In genomic region chr12:102210801-102211200, GRCm38 (mm10) we compare ENCODE assay signal across 20 mouse cellular contexts.
DNase-seq lines count a peak whose midpoint lies in the region; ATAC-seq and TF ChIP-seq lines count a peak whose summit lies in the region.
"Had no signal": no experiment of that assay in that cellular context is flagged by ENCODE, and none has a peak within 500 bp of the region (broad histone marks: within the 10 kb centered on the region; RNA-seq: fewer than 3 reads in every experiment).

No protein-coding gene starts in this region.

- ATAC-seq in frontal cortex, adult (ENCODE audit: low TSS enrichment): no peak
- ATAC-seq: forebrain, embryonic 14.5 days; forebrain, embryonic 16.5 days had no signal

- no peak overlapping the region for H3K4me3 ChIP-seq in layer of hippocampus, adult 2 months
- H3K4me3 ChIP-seq: embryonic facial prominence, embryonic 13.5 days; embryonic facial prominence, embryonic 15.5 days; erythroblast, embryonic 14.5 days; forebrain, embryonic 10.5 days; forebrain, embryonic 12.5 days had no signal

- peak overlapping the region; percentile 8; the same call in 1 of the 2 replicates for H3K27ac ChIP-seq in layer of hippocampus, adult 2 months
- H3K27ac ChIP-seq: embryonic facial prominence, embryonic 13.5 days; embryonic facial prominence, embryonic 15.5 days; forebrain, embryonic 10.5 days; forebrain, embryonic 12.5 days had no signal

- no peak for DNase-seq in layer of hippocampus, adult 2 months (ENCODE audit: low spot score in 2 of 2)
- no peak for DNase-seq in layer of hippocampus, postnatal 25 days (ENCODE audit: extremely low spot score in 1 of 2, low spot score in 1 of 2)
- peak; percentile 73 for DNase-seq in retina, postnatal 1 day
- DNase-seq in retina, postnatal 7 days (ENCODE audit: low read depth, low spot score): peak; percentile 65
- DNase-seq: adrenal gland, adult 2 months; adrenal gland, postnatal 10 days; adrenal gland, postnatal 25 days; cerebellum, adult 11 months; cerebellum, adult 18-20 months; cerebellum, adult 8-10 months; cerebellum, postnatal 10 days; embryo, embryonic 11 days had no signal

- no peak for TF ChIP-seq CTCF in layer of hippocampus, adult 2 months (conservative IDR thresholded peaks at IDR 0.05)

Comparison
In these comparisons a context has a peak if more than half of its experiments do, and no peak if none do; other contexts are left out.
1. DNase-seq: peak in retina, postnatal 1 day (single experiment) and retina, postnatal 7 days (single experiment); none in layer of hippocampus, adult 2 months (0 of 2) and layer of hippocampus, postnatal 25 days (0 of 2).